Mouse (Mus musculus): ENCODE results near the gene Gtf2a1l.

DNA sequence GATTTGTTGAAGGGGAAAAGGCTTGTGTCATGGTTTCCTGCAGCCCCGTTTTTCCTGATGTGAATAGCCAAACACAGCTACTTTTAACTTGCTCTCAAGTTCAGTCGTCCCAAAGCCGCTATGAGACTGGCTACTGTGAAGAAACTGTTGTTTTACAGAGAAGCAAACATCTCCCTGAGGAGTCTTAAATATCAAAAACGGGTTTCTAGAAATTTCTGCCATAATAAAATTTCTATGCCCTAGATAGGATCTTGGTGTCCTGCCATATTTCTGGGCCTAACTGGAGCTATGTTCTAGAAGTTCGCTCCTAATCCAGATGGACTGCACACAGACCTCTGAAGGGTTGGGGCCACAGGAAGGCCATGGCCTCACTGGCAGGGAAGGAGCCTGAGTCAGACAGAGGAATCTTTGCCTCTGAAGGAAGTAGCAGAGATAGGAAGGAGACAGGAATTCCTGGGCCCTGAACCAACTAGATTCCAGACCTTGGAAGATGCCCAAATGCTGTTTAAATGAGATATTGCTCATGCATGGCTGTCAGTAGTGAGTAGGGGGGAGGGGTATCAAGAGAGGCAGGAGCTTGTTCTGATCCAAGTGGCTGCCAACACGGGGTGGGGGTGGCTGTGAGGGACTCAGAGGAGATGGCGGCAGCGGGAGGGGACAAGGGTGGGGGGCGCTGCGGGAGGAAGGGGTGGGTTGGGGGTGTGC is 39.6 kb upstream of the Gtf2a1l start:
- TF ChIP-seq EP300 (IDR thresholded peaks at IDR 0.05; ENCODE audit: insufficient read depth, low read depth, low read length) (no peak), POLR2A (IDR thresholded peaks at IDR 0.05; ENCODE audit: insufficient read depth, low read length) (no peak), CTCF (IDR thresholded peaks at IDR 0.05; ENCODE audit: low read depth, low read length) (no peak)

Measured in ES-Bruce4 (cell line).